Mouse (Mus musculus): ENCODE data around the gene Vmn2r8. TPM values are rescaled to one million over a fixed set of nuclear protein-coding genes. Genes with fewer than 3 reads are reported as not detected.

The Vmn2r8 gene
- total and polyA plus RNA-seq, 3 experiments = not detected

- TF ChIP-seq PAX5 (IDR thresholded peaks at IDR 0.05; ENCODE audit: low read length) = no peak
- no peak for TF ChIP-seq RCOR1 (conservative IDR thresholded peaks at IDR 0.05; ENCODE audit: low read depth, low read length)
- TF ChIP-seq SMC3 (IDR thresholded peaks at IDR 0.05; ENCODE audit: low read depth, low read length) = peak; percentile 24
- TF ChIP-seq EP300 (IDR thresholded peaks at IDR 0.05; ENCODE audit: low read length) = no peak
- peak in 1 of 2 experiments; percentile 57; a peak in 2 of 4 replicates for TF ChIP-seq CTCF (conservative IDR thresholded peaks at IDR 0.05 in 1 of 2, IDR thresholded peaks at IDR 0.05 in 1 of 2; ENCODE audit: low read depth in 2 of 2, low read length in 2 of 2)
- TF ChIP-seq MAX (IDR thresholded peaks at IDR 0.05; ENCODE audit: low read length) = no peak
- TF ChIP-seq ZMIZ1 (IDR thresholded peaks at IDR 0.05; ENCODE audit: low read depth, low read length) = no peak
- TF ChIP-seq MXI1 (IDR thresholded peaks at IDR 0.05; ENCODE audit: low read depth, low read length) = no peak
- peaks cover 1% of the 10 kb centered on the region for H3K27me3 ChIP-seq (replicated peaks)
- in situ Hi-C loops (cut with MboI; ENCODE audit: low pct_ligation_motif_present, low pct_unique_long_range_greater_than_20kb, low sequenced_read_pairs) (no loop called here), dilution Hi-C loops (cut with MboI; ENCODE audit: extremely low pct_ligation_motif_present, extremely low pct_unique_long_range_greater_than_20kb, low sequenced_read_pairs) (no loop called here)
- H3K36me3 ChIP-seq (replicated peaks in 1 of 2; ENCODE audit: control insufficient read depth in 1 of 2, insufficient read depth in 1 of 2, low read length in 1 of 2) = no peaks in the 10 kb centered on the region
- no peaks in the 10 kb centered on the region for H3K79me2 ChIP-seq (replicated peaks; ENCODE audit: control insufficient read depth, extremely low read depth, insufficient read depth, poor library complexity, severe bottlenecking)
- H3K4me1 ChIP-seq (ENCODE audit: control insufficient read depth in 1 of 2, insufficient read depth in 2 of 2) = no peaks in the 10 kb centered on the region
- H3K4me3 ChIP-seq (replicated peaks in 1 of 3; ENCODE audit: low read depth in 2 of 3, low read length in 2 of 3, poor library complexity in 1 of 3) = no peak overlapping the region
- H3K9ac ChIP-seq (ENCODE audit: insufficient read depth, low read depth) = no peak overlapping the region
- H3K4me2 ChIP-seq (ENCODE audit: insufficient read depth, low read depth, poor library complexity, severe bottlenecking) = no peak overlapping the region
- H3K27ac ChIP-seq (ENCODE audit: insufficient read depth, low read depth) = no peak overlapping the region
- no peaks in the 10 kb centered on the region for H3K9me3 ChIP-seq (replicated peaks; ENCODE audit: low read length)
- DNase-seq (ENCODE audit: extremely low read depth) = peak; percentile 30
Observed at GRCm38 (mm10) chr5:108743856-108744255, 64.8 kb downstream of the Vmn2r8 start.

GRCm38 (mm10) chr5:108742596-108742995, 66.1 kb downstream of the Vmn2r8 start:
- H3K79me2 ChIP-seq (replicated peaks; ENCODE audit: control insufficient read depth, extremely low read depth, insufficient read depth, poor library complexity, severe bottlenecking) = no peaks in the 10 kb centered on the region
- no peak overlapping the region for H3K9ac ChIP-seq (ENCODE audit: insufficient read depth, low read depth)
- no peak overlapping the region for H3K27ac ChIP-seq (ENCODE audit: insufficient read depth, low read depth)
- H3K4me2 ChIP-seq (ENCODE audit: insufficient read depth, low read depth, poor library complexity, severe bottlenecking) = no peak overlapping the region
- dilution Hi-C loops (cut with MboI; ENCODE audit: extremely low pct_ligation_motif_present, extremely low pct_unique_long_range_greater_than_20kb, low sequenced_read_pairs) (no loop called here), in situ Hi-C loops (cut with MboI; ENCODE audit: low pct_ligation_motif_present, low pct_unique_long_range_greater_than_20kb, low sequenced_read_pairs) (no loop called here)
- no peaks in the 10 kb centered on the region for H3K36me3 ChIP-seq (replicated peaks in 1 of 2; ENCODE audit: control insufficient read depth in 1 of 2, insufficient read depth in 1 of 2, low read length in 1 of 2)
- no peaks in the 10 kb centered on the region for H3K9me3 ChIP-seq (replicated peaks; ENCODE audit: low read length)
- no peak overlapping the region for H3K4me3 ChIP-seq (replicated peaks in 1 of 3; ENCODE audit: low read depth in 2 of 3, low read length in 2 of 3, poor library complexity in 1 of 3)
- H3K4me1 ChIP-seq (ENCODE audit: control insufficient read depth in 1 of 2, insufficient read depth in 2 of 2) = no peaks in the 10 kb centered on the region
- TF ChIP-seq ZNF384 (IDR thresholded peaks at IDR 0.05; ENCODE audit: low read depth, low read length) (no peak), SMC3 (IDR thresholded peaks at IDR 0.05; ENCODE audit: low read depth, low read length) (no peak), USF1 (IDR thresholded peaks at IDR 0.05; ENCODE audit: low read depth, low read length) (no peak), POLR2AphosphoS2 (IDR thresholded peaks at IDR 0.05; ENCODE audit: low read depth, low read length) (no peak), IRF4 (IDR thresholded peaks at IDR 0.05; ENCODE audit: low read depth, low read length) (no peak), CHD1 (IDR thresholded peaks at IDR 0.05; ENCODE audit: low read depth, low read length) (no peak), PAX5 (IDR thresholded peaks at IDR 0.05; ENCODE audit: low read length) (no peak), MXI1 (IDR thresholded peaks at IDR 0.05; ENCODE audit: low read depth, low read length) (no peak), MAFK (IDR thresholded peaks at IDR 0.05; ENCODE audit: insufficient replicate concordance, low read length) (no peak), UBTF (IDR thresholded peaks at IDR 0.05; ENCODE audit: low read depth, low read length) (no peak), JUND (conservative IDR thresholded peaks at IDR 0.05; ENCODE audit: low read depth, low read length) (no peak), USF2 (conservative IDR thresholded peaks at IDR 0.05; ENCODE audit: low read depth, low read length) (no peak), BHLHE40 (IDR thresholded peaks at IDR 0.05; ENCODE audit: low read depth, low read length) (no peak), MYC (IDR thresholded peaks at IDR 0.05; ENCODE audit: low read depth, low read length) (no peak), NRF1 (IDR thresholded peaks at IDR 0.05; ENCODE audit: low read depth, low read length) (no peak), TBP (conservative IDR thresholded peaks at IDR 0.05; ENCODE audit: low read depth, low read length) (no peak), HCFC1 (IDR thresholded peaks at IDR 0.05; ENCODE audit: low read depth, low read length) (no peak), SIN3A (IDR thresholded peaks at IDR 0.05; ENCODE audit: low read length) (no peak), E2F4 (IDR thresholded peaks at IDR 0.05; ENCODE audit: insufficient replicate concordance, low read depth, low read length) (no peak)
- peaks cover 1% of the 10 kb centered on the region for H3K27me3 ChIP-seq (replicated peaks)
- no peak for DNase-seq (ENCODE audit: extremely low read depth)

All from CH12.LX (cell line).